Mouse (Mus musculus): ENCODE results near the gene Defa26.
"Not testable (repeated sequence)": the region's sequence is repeated elsewhere in the genome, so short reads cannot be mapped to it uniquely, and the experiment has no call there.

Defa26 gene

DNA sequence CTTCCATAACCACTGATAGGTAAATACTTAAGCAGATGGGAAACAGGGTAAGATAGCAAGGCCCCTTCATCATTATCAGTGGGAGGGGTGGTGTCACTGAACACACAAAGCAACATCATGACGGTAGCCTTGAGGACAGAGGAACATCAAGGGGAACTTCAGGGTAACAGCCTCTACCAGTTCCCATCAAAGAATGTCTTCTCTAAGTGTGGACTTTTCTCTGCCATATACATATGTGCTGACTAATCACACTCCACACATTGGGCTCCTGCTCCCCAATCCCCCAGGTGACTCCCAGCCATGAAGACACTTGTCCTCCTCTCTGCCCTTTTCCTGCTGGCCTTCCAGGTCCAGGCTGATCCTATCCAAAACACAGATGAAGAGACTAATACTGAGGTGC, at the start of gene Defa26:
Defa26 (plus strand) TSS at position 301 of the 400 bp plus-strand sequence.
- in situ Hi-C loops (cut with MboI, MseI) = loop anchor here (5.0 kb wide), 1 partner anchor 366 kb away; no protein-coding TSS in a partner anchor

DNA sequence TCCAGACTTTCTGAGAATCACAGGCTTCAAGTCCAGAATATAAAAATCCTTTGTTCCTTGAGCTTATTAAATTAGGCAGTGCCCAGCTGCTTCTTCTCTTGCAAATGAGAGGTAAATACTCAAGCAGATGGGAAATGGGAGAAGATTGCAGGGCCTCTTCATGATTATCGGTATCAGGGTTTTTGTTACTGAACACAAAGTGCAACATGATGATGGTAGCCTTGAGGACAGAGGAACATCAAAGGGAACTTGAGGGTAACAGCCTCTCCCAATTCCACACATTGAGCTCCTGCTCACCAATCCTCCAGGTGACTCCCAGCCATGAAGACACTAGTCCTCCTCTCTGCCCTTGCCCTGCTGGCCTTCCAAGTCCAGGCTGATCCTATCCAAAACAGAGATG, 35.3 kb upstream of the Defa26 start, which contains the start of gene Defa28:
Defa28 (plus strand) TSS at position 301 of the 400 bp plus-strand sequence.
- in situ Hi-C loops (cut with MboI, MseI) = not testable (repeated sequence)

DNA sequence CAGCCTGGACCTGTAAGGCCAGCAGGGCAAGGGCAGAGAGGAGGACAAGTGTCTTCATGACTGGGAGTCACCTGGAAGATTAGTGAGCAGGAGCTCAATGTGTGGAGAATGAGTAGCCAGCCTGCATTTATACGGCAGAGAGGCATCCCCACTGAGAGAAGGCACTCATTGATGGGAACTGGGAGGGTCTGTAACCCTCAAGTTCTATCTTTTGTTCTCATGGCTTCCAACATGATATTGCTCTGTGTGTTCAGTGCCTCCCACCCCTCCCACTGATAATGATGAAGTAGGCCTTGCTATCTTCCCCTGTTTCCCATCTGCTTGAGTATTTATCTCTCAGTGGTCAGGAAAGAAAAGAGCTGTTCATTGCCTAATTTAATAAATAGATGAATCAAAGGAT, 23.6 kb upstream of the Defa26 start, which contains the start of gene Gm7861:
Gm7861 (minus strand) TSS at position 101 of the 400 bp plus-strand sequence.
- in situ Hi-C loops (cut with MboI, MseI) = not testable (repeated sequence)

DNA sequence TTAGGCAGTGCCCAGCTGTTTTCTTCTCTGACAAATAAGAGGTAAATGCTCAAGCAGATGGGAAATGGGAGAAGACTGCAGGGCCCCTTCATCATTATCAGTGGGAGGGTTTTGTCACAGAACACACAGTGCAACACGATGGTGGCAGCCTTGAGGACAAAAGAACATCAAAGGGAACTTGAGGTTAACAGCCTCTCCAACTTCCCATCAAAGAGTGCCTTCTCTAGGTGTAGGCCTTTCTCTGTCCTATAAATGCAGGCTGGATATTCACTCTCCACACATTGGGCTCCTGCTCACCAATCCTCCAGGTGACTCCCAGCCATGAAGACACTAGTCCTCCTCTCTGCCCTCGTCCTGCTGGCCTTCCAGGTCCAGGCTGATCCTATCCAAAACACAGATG, 37.5 kb downstream of the Defa26 start, which contains the start of gene Defa17:
Defa17 (plus strand) TSS at position 301 of the 400 bp plus-strand sequence.
- in situ Hi-C loops (cut with MboI, MseI) = not testable (repeated sequence)

DNA sequence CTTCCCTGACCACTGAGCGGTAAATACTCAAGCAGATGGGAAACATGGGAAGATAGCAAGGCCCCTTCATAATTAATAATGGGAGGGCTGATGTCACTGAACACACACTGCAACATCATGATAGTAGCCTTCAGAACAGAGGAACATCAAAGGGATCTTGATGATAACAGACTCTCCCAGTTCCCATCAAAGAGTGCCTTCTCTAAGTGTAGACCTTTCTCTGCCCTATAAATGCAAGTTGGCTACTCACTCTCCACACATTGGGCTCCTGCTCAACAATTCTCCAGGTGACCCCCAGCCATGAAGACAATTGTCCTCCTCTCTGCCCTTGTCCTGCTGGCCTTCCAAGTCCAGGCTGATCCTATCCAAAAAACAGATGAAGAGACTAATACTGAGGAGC, 47.5 kb downstream of the Defa26 start, which contains the start of gene Defa34:
Defa34 (plus strand) TSS at position 301 of the 400 bp plus-strand sequence.
- in situ Hi-C loops (cut with MboI, MseI) = not testable (repeated sequence)

Data from T-helper 1 cell (primary cell).